Mouse (Mus musculus): ENCODE data around the gene Kcnj16.

- no peak for TF ChIP-seq CTCF (IDR thresholded peaks at IDR 0.05; ENCODE audit: low read depth)
- no peak for TF ChIP-seq EP300 (IDR thresholded peaks at IDR 0.05; ENCODE audit: low read depth)
Measured at GRCm38 (mm10) chr11:110997211-110997610, 29.4 kb downstream of the Kcnj16 start.

Measured in heart, postnatal 0 days (tissue).